Mouse (Mus musculus): ENCODE data around the gene March6.
A peak's percentile ranks its signal among the peaks of the same experiment; 100 is the strongest.

Gene March6

DNA sequence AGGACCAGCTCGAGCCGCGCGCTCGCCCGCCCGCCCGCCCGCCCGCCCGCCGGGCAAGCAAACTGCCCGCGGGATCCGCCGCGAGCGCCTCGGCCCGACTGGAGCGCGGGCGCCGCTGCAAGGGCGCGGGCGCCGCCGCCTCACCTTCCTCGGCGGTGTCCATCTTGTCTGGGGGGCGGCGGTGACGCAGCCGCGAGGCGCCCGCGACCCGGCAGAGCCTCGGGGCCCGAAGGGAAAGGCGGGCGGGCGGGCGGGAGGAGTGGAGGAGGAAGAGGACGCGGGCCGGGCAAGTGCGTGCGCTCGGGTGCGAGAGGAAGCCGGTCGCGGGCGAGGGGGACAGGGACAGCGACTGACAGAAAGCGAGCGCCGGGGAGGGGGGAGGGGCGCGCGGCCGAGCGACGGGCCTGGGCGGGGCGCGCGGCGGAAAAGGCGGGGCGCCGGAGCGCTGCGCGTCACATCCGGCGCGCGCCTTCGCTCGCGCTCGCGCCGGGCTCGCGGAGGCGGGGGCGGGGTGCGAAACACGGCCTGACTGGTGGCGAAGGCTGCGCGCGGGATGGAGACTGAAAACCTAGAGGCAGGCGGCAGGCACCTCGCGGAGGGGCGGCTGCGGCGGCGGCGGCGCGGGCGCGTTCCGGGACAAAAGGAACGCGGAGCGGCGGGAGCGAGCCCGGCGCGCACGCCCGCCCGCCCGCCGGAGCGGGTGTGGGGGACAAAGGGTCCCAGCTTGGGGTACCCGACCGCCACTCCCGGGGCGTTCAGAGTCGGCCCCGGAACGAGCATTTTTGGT is at the start of gene March6:
Gene March6, minus strand, starts transcription at position 395 of the 787 bp plus-strand sequence.
- peak; percentile 80 for DNase-seq (ENCODE audit: low spot score)

- DNase-seq (ENCODE audit: low spot score): no peak
These were observed 45.2 kb upstream of the March6 start for GRCm38 (mm10) chr15:31576076-31576475.

- DNase-seq (ENCODE audit: low spot score): no peak
These were observed 42.8 kb upstream of the March6 start for GRCm38 (mm10) chr15:31573692-31574091.

- DNase-seq (ENCODE audit: low spot score): no peak
These were observed 42.4 kb upstream of the March6 start for GRCm38 (mm10) chr15:31573287-31573686.

GRCm38 (mm10) chr15:31571906-31572722 is 41.3 kb upstream of the March6 start:
- peak; percentile 93 for DNase-seq (ENCODE audit: low spot score)

DNA sequence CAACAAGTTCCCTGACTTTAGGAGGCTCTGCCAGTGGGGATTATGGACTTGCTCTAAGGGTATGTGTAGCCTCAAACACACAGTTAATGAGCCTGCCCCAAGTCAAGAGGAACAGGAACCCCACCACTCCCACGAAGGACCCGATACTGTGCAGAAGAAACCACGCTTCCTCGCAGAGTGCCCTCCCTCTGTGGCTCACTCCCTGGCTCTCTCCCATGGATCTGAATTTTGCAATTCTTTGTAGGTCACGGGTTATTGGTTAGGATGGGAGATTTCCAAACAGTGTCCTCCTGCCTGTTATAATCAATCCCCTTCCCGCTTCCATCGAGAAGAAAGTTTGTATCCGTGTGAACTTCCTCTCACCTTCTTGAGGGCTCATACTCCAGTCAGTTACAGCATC is 40.1 kb upstream of the March6 start:
- peak; percentile 83 for DNase-seq (ENCODE audit: low spot score)

DNA sequence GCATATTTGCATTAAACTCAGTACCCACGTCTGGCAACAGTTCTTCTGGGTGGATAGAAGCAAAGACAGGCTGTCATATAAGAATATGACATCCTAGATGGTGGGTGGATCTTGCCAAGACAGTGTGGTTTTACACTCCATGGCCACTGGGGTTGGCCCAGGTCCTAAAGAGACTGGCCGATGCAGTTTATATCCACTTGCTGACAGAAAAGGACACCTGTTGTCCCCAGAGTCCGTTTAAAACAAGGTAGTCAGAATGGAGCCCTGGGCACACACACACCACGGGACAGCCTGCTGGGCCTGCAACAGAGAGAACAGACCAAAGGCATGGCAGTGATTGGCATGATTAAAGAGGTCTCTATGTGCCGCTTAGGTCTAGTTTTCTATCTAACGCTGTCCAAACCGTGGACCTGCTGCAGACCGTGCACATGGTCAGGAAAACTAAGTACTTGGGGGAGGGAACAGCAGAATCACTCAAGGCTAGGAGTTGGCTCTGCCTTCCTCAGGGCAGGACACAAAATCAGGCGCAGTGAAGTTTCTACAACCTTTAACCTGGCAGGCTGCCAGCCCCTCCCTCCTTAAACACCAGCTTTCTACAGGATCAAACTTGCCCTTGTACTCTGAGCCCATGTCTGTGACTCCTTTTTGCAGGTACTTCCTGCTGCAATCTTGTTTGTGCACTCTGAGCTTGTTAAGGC is 38.6 kb upstream of the March6 start:
- peak; percentile 87 for DNase-seq (ENCODE audit: low spot score)

DNA sequence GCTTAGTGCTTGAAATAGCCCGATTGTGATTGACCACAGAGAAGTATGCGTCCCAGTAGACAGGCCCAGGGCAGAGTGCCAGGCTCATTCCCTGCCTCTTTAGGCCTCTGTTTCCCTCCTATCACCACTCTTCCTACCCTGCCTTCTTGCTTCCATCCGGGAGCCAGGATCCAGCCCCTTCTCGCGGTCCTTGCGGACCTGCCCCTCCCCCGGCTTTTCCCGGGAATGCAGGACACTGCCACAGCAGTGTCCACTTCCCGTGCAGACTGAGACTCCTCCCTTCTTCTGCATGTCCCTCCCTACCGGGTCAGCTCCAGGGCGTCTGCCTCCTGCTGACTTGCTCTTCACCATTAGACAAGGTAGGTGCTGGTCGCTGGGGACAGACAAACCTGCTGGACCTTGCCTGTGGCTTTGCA is 37.7 kb upstream of the March6 start:
- peak; percentile 66 for DNase-seq (ENCODE audit: low spot score)

DNA sequence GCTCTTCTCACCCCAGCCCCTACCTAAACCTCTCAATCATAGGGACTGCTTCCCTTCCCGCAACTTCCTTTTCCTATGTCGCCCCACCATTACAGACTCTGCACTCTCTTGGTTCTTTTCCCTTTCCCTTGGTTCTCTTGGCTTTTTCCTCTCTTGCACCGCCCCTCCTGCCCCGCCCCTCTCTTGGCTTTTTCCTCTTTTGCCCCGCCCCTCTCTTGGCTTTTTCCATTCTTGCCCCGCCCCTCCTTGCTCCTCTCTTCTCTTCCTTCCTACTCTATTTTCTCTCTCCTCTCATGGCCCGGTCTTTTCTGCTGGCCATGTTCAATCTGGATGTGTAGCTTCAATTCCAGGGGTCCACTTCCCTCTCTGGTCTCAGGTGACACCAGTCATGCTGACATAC is 36.6 kb upstream of the March6 start:
- DNase-seq (ENCODE audit: low spot score): no peak

- DNase-seq (ENCODE audit: low spot score): no peak
These were observed 34.9 kb upstream of the March6 start for GRCm38 (mm10) chr15:31565786-31566185.

GRCm38 (mm10) chr15:31565184-31565583 is 34.3 kb upstream of the March6 start, which contains the start of gene Cmbl:
TSS of gene Cmbl (plus strand) at chr15:31565389.
- DNase-seq (ENCODE audit: low spot score): no peak

DNA sequence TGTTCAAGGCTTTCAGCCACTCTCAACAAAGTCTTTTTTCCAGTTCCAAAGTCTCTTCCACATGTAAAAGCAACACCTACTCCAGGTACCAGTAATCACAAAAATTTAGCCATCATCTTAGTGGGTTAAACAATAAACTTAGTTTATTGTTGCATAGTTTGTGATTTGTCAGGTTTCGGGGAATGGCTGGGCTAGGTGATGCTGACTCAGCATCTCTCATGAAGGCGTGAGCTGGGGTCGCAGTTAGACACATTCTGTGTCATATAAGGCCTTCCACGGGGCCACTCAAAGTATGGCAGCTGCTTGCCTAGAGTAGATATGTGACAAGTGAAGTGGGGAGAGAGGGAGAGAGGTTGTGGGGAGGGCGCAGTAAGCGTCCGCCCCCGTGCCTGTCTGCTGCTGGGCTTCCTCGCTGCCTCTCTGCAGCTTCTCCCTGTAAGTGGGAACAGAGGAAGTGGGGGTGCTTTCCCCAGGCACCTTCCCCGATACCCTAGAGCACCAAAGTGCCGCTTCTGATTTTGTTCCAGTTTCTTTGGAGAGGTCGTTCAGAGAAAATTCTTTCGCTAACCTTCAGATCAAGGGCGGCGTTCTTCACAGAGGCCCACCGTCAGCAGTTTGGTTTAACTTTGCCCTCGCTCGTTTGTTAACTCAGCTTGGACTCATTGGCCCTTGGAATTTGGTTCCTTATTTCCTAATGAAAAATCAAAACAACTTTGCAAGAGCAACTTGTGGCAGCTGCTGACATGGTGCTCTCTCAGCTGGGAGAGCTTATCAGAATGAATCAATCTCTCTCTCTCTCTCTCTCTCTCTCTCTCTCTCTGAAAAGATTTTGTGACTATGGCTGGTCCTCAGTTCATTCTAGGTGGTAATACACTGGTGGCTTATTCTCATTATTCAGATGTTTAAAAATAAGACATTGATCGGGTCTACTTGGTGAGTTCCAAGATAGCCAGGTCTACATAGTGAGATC is 33.0 kb upstream of the March6 start:
- DNase-seq (ENCODE audit: low spot score): no peak

- no peak for DNase-seq (ENCODE audit: low spot score)
These were observed 32.0 kb upstream of the March6 start for GRCm38 (mm10) chr15:31562847-31563246.

DNA sequence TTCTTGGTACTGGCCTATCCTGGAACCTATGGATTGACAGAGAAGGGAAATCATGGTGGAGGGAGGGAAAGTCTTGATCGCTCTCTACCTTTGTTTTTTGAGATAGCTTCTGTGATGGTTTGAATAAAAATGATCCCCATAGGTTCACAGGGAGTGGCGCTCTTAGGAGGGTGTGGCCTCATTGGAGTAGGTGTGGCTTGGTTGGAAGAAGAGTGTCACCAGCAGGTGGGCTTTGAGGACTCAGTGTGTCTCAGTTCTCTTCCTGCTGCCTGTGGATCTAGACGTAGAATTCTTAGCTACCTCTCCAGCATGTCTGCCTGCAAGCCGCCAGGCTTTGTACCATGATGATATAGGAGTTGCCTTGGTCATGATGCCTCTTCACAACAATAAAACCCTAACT is 31.1 kb upstream of the March6 start:
- DNase-seq (ENCODE audit: low spot score): no peak

DNA sequence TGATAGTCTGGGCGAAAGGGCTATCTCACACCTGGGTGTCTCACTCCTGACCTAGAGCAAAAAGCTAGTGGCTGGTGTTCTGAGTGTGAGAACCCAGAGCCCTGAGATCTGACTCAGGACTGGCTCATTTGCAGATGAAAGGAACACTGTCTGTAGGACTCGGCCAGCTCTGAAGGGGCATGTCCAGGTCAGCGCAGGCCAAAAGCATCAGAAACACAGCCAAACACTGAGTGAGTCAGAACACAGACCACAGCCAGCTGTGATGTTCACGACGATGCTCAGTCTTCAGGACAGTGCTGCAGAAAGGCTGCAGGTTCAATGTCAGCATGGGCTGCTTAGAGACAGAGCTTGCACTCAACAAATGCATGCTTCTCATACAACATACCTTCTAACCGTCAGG is 30.5 kb upstream of the March6 start:
- DNase-seq (ENCODE audit: low spot score): no peak

DNA sequence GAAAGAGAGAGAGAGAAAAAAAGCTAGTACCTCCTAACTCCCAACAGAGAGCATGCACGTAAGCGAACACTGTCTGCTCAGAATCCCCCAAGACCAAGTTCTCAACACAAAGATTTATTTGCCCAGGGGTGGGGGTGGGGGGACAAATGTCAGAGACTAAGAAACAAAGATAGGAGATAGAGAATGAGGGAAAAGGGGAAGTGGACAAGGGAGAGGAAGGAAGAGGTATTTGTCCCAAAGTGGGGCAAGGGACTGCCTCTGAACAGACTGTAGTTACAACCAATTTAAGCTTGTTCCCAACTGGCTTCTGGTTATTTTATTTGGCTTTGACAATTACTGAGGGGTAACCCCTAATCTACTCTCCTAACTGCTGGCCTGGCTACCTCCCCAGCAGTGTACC is 24.0 kb upstream of the March6 start:
- DNase-seq (ENCODE audit: low spot score): no peak

- peak; percentile 40 for DNase-seq (ENCODE audit: low spot score)
These were observed 19.5 kb upstream of the March6 start for GRCm38 (mm10) chr15:31550381-31550780.

DNA sequence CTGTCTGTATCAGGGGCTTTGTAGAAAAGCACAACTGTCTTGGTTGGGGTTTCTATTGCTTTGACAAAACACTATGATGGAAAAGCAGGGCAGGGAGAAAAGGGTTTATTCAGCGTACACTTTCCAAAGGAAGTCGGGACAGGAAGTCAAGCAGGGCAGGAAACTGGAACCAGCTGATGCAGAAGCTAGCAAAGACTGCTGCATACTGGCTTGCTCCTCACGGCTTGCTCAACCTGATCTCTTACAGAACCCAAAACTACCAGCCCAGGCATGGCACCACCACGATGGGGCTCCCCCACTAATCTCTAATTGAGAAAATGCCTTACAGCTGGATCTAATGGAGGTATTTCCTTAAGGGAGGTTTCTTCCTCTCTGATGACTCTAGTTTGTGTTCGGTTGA is 16.6 kb upstream of the March6 start:
- no peak for DNase-seq (ENCODE audit: low spot score)

- no peak for DNase-seq (ENCODE audit: low spot score)
These were observed 15.4 kb upstream of the March6 start for GRCm38 (mm10) chr15:31546291-31546690.

DNA sequence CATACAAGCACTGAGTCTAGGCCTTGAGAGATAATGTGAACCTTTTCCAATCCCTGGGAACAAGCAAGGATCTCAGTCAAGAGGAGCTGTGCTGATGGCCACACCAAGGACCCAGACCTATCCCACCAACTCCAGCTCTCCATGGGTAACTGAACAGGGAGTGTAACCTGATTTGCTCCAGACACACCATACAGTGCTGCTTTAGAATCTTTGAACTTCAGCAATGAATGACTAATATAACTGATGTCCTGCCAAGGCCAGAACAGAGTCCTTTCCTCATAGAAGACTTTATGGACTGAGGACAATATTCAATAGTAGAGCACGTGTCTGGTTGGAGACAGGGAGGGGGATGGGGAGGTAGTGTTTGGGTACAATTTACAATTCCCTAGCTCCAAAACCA is 14.2 kb upstream of the March6 start:
- DNase-seq (ENCODE audit: low spot score): no peak

- DNase-seq (ENCODE audit: low spot score): peak; percentile 81
These were observed 12.4 kb upstream of the March6 start for GRCm38 (mm10) chr15:31543246-31543645.

All from adipocyte (in vitro differentiated cells).